Mouse (Mus musculus) liver, embryonic 11.5 days (tissue): ENCODE results near the gene Crisp4. TPM values are rescaled to one million over a fixed set of nuclear protein-coding genes. Genes with fewer than 3 reads are reported as not detected.

Experiments
- ATAC-seq: fragments of 200-750 bp; cut with Nextera tagmentation; replicated peaks from 2 replicates; pipeline ENCODE4 v1.8.0; 2017; ENCODE audit warnings: moderate number of reproducible peaks, mild to moderate bottlenecking, moderate TSS enrichment, moderate library complexity; ENCODE audit not compliant: low FRiP score
- DNase-seq: peaks from one replicate; pipeline ENCODE4 v3.0.0-alpha.2; 2017; ENCODE audit warnings: low spot score
- H3K27ac ChIP-seq: fragments of 300-500 bp; sonication (generic); 2 replicates; pipeline ENCODE4 v1.5.1; 2014; ENCODE audit warnings: mild to moderate bottlenecking, low read depth, low read length, control low read depth
- H3K27me3 ChIP-seq: fragments of 300-500 bp; sonication (generic); replicated peaks from 2 replicates; pipeline ENCODE4 v1.6.1; 2014; ENCODE audit warnings: low read length, mixed read lengths; ENCODE audit not compliant: control insufficient read depth, insufficient read depth
- H3K36me3 ChIP-seq: fragments of 300-500 bp; sonication (generic); 2 replicates; pipeline ENCODE4 v1.6.1; 2014; ENCODE audit warnings: mild to moderate bottlenecking, low read length, moderate library complexity, mixed read lengths; ENCODE audit not compliant: control insufficient read depth, insufficient read depth
- H3K4me1 ChIP-seq: fragments of 300-500 bp; sonication (generic); replicated peaks from 2 replicates; pipeline ENCODE4 v1.6.1; 2014; ENCODE audit warnings: low read length, mixed read lengths; ENCODE audit not compliant: control insufficient read depth, insufficient read depth
- H3K4me2 ChIP-seq: fragments of 300-500 bp; sonication (generic); 2 replicates; pipeline ENCODE4 v1.6.1; 2014; ENCODE audit warnings: mild to moderate bottlenecking, control low read depth, moderate library complexity
- H3K4me3 ChIP-seq: fragments of 300-500 bp; sonication (generic); 2 replicates; pipeline ENCODE4 v1.5.1; 2014; ENCODE audit warnings: low read depth, low read length, control low read depth
- H3K9ac ChIP-seq: fragments of 300-500 bp; sonication (generic); 2 replicates; pipeline ENCODE4 v1.6.1; 2014; ENCODE audit warnings: low read depth, low read length, control low read depth
- H3K9me3 ChIP-seq: fragments of 300-500 bp; sonication (generic); 2 replicates; pipeline ENCODE4 v1.6.1; 2016; ENCODE audit warnings: low read length, inconsistent platforms, mixed read lengths; ENCODE audit not compliant: control insufficient read depth
- WGBS: fragments of 180-500 bp; shearing (Covaris S2); extraction: QIAGEN DNeasy Blood & Tissue Kit; methylation state at CpG from one replicate; pipeline ENCODE4 v1.1.7; 2014; 5-methylcytosine and 5-hydroxymethylcytosine counted together
- polyA plus RNA-seq: library from polyadenylated mRNA; unstranded; fragments of >200 nt; fragmentation: Nextera tagmentation; extraction: Ambion mirVana; gene quantifications from 2 replicates; pipeline ENCODE4 v1.2.1, GENCODE M21; 2014

Crisp4 gene
- polyA plus RNA-seq, 1 experiment from 2014 or later, result not detected

GRCm38 (mm10) chr1:18129983-18130382, 15.7 kb downstream of the Crisp4 start:
- Histone ChIP-seq H3K36me3 (no peaks in the 10 kb centered on the region), H3K4me3 (no peak overlapping the region)

GRCm38 (mm10) chr1:18106720-18107355, 38.9 kb downstream of the Crisp4 start:
- no peak overlapping the region for H3K4me2 ChIP-seq
- no peak for DNase-seq
- no peak overlapping the region for H3K27ac ChIP-seq
- 33% methylated on average over 5 of the region's 5 CpGs for WGBS
- ATAC-seq, result no peak
- no peaks in the 10 kb centered on the region for H3K4me1 ChIP-seq
- H3K27me3 ChIP-seq, result no peaks in the 10 kb centered on the region
- no peaks in the 10 kb centered on the region for H3K36me3 ChIP-seq
- H3K4me3 ChIP-seq, result no peak overlapping the region
- no peaks in the 10 kb centered on the region for H3K9me3 ChIP-seq
- no peak overlapping the region for H3K9ac ChIP-seq

More at GRCm38 (mm10) chr1:18129983-18130382, 15.7 kb downstream of the Crisp4 start:
- no peaks in the 10 kb centered on the region for H3K9me3 ChIP-seq
- no peak overlapping the region for H3K4me2 ChIP-seq
- no peak for ATAC-seq
- H3K27me3 ChIP-seq, result no peaks in the 10 kb centered on the region
- 89% methylated on average over 4 of the region's 4 CpGs for WGBS
- no peak overlapping the region for H3K9ac ChIP-seq
- no peak overlapping the region for H3K27ac ChIP-seq
- no peaks in the 10 kb centered on the region for H3K4me1 ChIP-seq
- DNase-seq, result no peak

GRCm38 (mm10) chr1:18105866-18106529, 39.7 kb downstream of the Crisp4 start:
- Histone ChIP-seq H3K27me3 (no peaks in the 10 kb centered on the region), H3K4me1 (no peaks in the 10 kb centered on the region), H3K4me2 (no peak overlapping the region), H3K36me3 (no peaks in the 10 kb centered on the region), H3K27ac (no peak overlapping the region), H3K9me3 (no peaks in the 10 kb centered on the region), H3K4me3 (no peak overlapping the region), H3K9ac (no peak overlapping the region)
- no peak for DNase-seq
- WGBS, result 55% methylated on average over 5 of the region's 5 CpGs
- ATAC-seq, result no peak

- DNase-seq (no peak), ATAC-seq (no peak)
- Histone ChIP-seq H3K4me3 (no peak overlapping the region), H3K36me3 (no peaks in the 10 kb centered on the region), H3K4me1 (no peaks in the 10 kb centered on the region), H3K9me3 (no peaks in the 10 kb centered on the region), H3K27ac (no peak overlapping the region), H3K4me2 (no peak overlapping the region), H3K9ac (no peak overlapping the region), H3K27me3 (no peaks in the 10 kb centered on the region)
- whole genome bisulfite sequencing, result 84% methylated on average over 1 of the region's 1 CpGs
Observed at GRCm38 (mm10) chr1:18105029-18105865, 40.5 kb downstream of the Crisp4 start.

Other genes starting within 250 kb of the Crisp4 start
- not detected in 2 replicates for gene Defb18, start 91.5 kb upstream of the Crisp4 start, polyA plus RNA-seq
- not detected in 2 replicates for gene Defb41, start 119.2 kb upstream of the Crisp4 start, polyA plus RNA-seq